Mouse (Mus musculus): ENCODE measurements at regions not wholly inside any gene's neighbourhood (a gene's known extent, or its start where the extent isn't known, plus 50 kb on each side); places are given as distances from the start of the nearest gene placed in this dataset.

- no peak for DNase-seq
- no peak for TF ChIP-seq CTCF (IDR thresholded peaks at IDR 0.05; ENCODE audit: insufficient read depth, low read length)
- TF ChIP-seq POLR2A (IDR thresholded peaks at IDR 0.05; ENCODE audit: borderline replicate concordance, extremely low read depth, low read depth, low read length) = no peak
- no peaks in the 10 kb centered on the region for H3K4me1 ChIP-seq (ENCODE audit: control insufficient read depth, insufficient read depth, low read length)
- no peak overlapping the region for H3K4me3 ChIP-seq (replicated peaks; ENCODE audit: extremely low read depth, low read depth, low read length)
- WGBS = 72% methylated on average over 7 of the region's 7 CpGs
These were observed 135.3 kb downstream of the Rpl36a-ps1 start for GRCm38 (mm10) chr14:98858801-98859200.

DNA sequence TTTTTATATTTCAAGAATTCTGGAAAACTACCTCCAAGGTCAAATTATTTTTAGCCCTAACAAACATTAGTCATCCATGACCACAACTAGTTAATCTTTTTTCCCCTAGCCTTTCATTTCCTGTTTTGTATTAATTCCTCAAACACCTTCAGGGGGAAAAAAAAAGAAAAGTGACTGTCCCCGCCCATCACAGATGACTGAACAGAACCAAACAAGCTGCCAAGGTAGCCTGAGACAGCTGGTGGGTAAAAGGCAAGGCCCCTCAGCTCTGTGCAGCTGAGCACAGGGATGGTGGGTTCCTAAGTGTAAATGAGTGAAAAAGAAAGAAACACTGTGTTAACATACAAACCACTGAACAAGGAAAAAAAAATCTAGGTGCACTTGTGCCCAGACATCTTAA is 145.6 kb downstream of the Rpl36a-ps1 start:
- TF ChIP-seq POLR2A (IDR thresholded peaks at IDR 0.05; ENCODE audit: borderline replicate concordance, extremely low read depth, low read depth, low read length) = no peak
- no peak for TF ChIP-seq CTCF (IDR thresholded peaks at IDR 0.05; ENCODE audit: insufficient read depth, low read length)
- WGBS = 43% methylated on average over 1 of the region's 1 CpGs
- Histone ChIP-seq H3K4me3 (replicated peaks; ENCODE audit: extremely low read depth, low read depth, low read length) (no peak overlapping the region), H3K4me1 (ENCODE audit: control insufficient read depth, insufficient read depth, low read length) (no peaks in the 10 kb centered on the region)
- no peak for DNase-seq

GRCm38 (mm10) chr14:98844221-98844620 is 149.9 kb downstream of the Rpl36a-ps1 start:
- DNase-seq = no peak
- 65% methylated on average over 2 of the region's 2 CpGs for WGBS
- Histone ChIP-seq H3K4me1 (ENCODE audit: control insufficient read depth, insufficient read depth, low read length) (no peaks in the 10 kb centered on the region), H3K4me3 (replicated peaks; ENCODE audit: extremely low read depth, low read depth, low read length) (no peak overlapping the region)
- TF ChIP-seq CTCF (IDR thresholded peaks at IDR 0.05; ENCODE audit: insufficient read depth, low read length) = no peak
- no peak for TF ChIP-seq POLR2A (IDR thresholded peaks at IDR 0.05; ENCODE audit: borderline replicate concordance, extremely low read depth, low read depth, low read length)

GRCm38 (mm10) chr14:98834316-98834715 is 159.8 kb downstream of the Rpl36a-ps1 start:
- TF ChIP-seq CTCF (IDR thresholded peaks at IDR 0.05; ENCODE audit: insufficient read depth, low read length) (no peak), POLR2A (IDR thresholded peaks at IDR 0.05; ENCODE audit: borderline replicate concordance, extremely low read depth, low read depth, low read length) (no peak)
- WGBS = 83% methylated on average over 5 of the region's 5 CpGs
- H3K4me3 ChIP-seq (replicated peaks; ENCODE audit: extremely low read depth, low read depth, low read length) = no peak overlapping the region
- H3K4me1 ChIP-seq (ENCODE audit: control insufficient read depth, insufficient read depth, low read length) = no peaks in the 10 kb centered on the region
- no peak for DNase-seq

- DNase-seq = no peak
- 82% methylated on average over 13 of the region's 13 CpGs for WGBS
- TF ChIP-seq CTCF (IDR thresholded peaks at IDR 0.05; ENCODE audit: insufficient read depth, low read length) (no peak), POLR2A (IDR thresholded peaks at IDR 0.05; ENCODE audit: borderline replicate concordance, extremely low read depth, low read depth, low read length) (no peak)
- Histone ChIP-seq H3K4me3 (replicated peaks; ENCODE audit: extremely low read depth, low read depth, low read length) (no peak overlapping the region), H3K4me1 (ENCODE audit: control insufficient read depth, insufficient read depth, low read length) (no peaks in the 10 kb centered on the region)
These were observed 160.7 kb downstream of the Rpl36a-ps1 start for GRCm38 (mm10) chr14:98833230-98833999.

GRCm38 (mm10) chr14:98832401-98832800 is 161.7 kb downstream of the Rpl36a-ps1 start:
- TF ChIP-seq CTCF (IDR thresholded peaks at IDR 0.05; ENCODE audit: insufficient read depth, low read length) (no peak), POLR2A (IDR thresholded peaks at IDR 0.05; ENCODE audit: borderline replicate concordance, extremely low read depth, low read depth, low read length) (no peak)
- 70% methylated on average over 7 of the region's 7 CpGs for WGBS
- no peak overlapping the region for H3K4me3 ChIP-seq (replicated peaks; ENCODE audit: extremely low read depth, low read depth, low read length)
- no peak for DNase-seq
- H3K4me1 ChIP-seq (ENCODE audit: control insufficient read depth, insufficient read depth, low read length) = no peaks in the 10 kb centered on the region

- 58% methylated on average over 5 of the region's 5 CpGs for whole genome bisulfite sequencing
- TF ChIP-seq POLR2A (IDR thresholded peaks at IDR 0.05; ENCODE audit: borderline replicate concordance, extremely low read depth, low read depth, low read length) (no peak), CTCF (IDR thresholded peaks at IDR 0.05; ENCODE audit: insufficient read depth, low read length) (no peak)
- Histone ChIP-seq H3K4me3 (replicated peaks; ENCODE audit: extremely low read depth, low read depth, low read length) (no peak overlapping the region), H3K4me1 (ENCODE audit: control insufficient read depth, insufficient read depth, low read length) (no peaks in the 10 kb centered on the region)
- DNase-seq = no peak
These were observed 164.0 kb downstream of the Rpl36a-ps1 start for GRCm38 (mm10) chr14:98829958-98830633.

DNA sequence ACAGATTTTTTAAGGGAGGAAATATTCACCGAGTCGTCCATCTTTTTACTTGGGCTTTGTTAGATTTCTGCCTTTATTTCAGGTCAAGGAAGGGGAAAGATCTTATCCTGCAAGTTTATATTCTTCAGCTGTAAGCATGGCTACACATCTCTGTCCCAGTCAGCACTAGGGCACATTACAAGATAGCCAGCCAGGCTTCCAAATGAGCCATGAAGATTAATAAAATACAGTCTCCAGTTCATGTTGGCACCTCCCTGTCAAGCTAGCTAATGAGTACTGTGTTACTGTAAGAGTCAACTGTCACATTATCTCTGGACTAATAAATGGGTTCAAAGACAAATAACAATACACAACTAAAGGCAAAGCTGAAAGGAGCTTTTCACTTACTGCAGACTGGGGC is 166.6 kb downstream of the Rpl36a-ps1 start:
- Histone ChIP-seq H3K4me3 (replicated peaks; ENCODE audit: extremely low read depth, low read depth, low read length) (no peak overlapping the region), H3K4me1 (ENCODE audit: control insufficient read depth, insufficient read depth, low read length) (no peaks in the 10 kb centered on the region)
- no peak for DNase-seq
- WGBS = 81% methylated on average over 2 of the region's 2 CpGs
- TF ChIP-seq POLR2A (IDR thresholded peaks at IDR 0.05; ENCODE audit: borderline replicate concordance, extremely low read depth, low read depth, low read length) (no peak), CTCF (IDR thresholded peaks at IDR 0.05; ENCODE audit: insufficient read depth, low read length) (no peak)

DNA sequence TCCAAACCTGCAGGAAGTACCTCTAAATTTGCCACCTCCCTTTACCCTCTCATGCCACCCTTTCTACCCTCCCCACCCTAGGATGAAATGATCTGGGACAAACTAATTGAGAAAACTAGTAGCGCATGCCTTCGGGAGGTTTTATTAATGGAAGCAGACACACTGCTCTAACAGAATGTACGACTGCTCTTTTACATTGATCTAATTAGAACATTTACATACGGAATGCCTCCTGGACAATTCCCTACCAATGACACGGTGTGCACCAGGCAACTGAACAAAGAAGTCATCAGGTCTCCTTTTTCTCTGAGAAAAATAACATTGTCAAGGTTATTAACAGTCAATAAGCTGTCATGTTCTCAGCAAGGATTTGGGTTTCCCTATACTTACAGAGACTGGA is 180.5 kb downstream of the Rpl36a-ps1 start:
- H3K4me3 ChIP-seq (replicated peaks; ENCODE audit: extremely low read depth, low read depth, low read length) = no peak overlapping the region
- 87% methylated on average over 5 of the region's 5 CpGs for WGBS
- TF ChIP-seq CTCF (IDR thresholded peaks at IDR 0.05; ENCODE audit: insufficient read depth, low read length) (no peak), POLR2A (IDR thresholded peaks at IDR 0.05; ENCODE audit: borderline replicate concordance, extremely low read depth, low read depth, low read length) (no peak)

More for the DNA sequence above, 180.5 kb downstream of the Rpl36a-ps1 start:
- H3K4me1 ChIP-seq (ENCODE audit: control insufficient read depth, insufficient read depth, low read length) = no peaks in the 10 kb centered on the region
- no peak for DNase-seq
